Mouse (Mus musculus) ES-E14 (cell line): ENCODE measurements around the gene Magi1.

Experiments used
- HCFC1 ChIP-seq: IDR thresholded peaks from 2 replicates; pipeline ENCODE4 v1.6.1; 2012; ENCODE audit warnings: low read length, inconsistent platforms, borderline replicate concordance; ENCODE audit not compliant: insufficient read depth
- ZC3H11A ChIP-seq: IDR thresholded peaks from 2 replicates; pipeline ENCODE4 v1.6.1; 2012; ENCODE audit warnings: low read depth, mild to moderate bottlenecking, inconsistent platforms, low read length, borderline replicate concordance
- ZNF384 ChIP-seq: IDR thresholded peaks from 2 replicates; pipeline ENCODE4 v1.6.1; 2012; ENCODE audit warnings: low read depth, low read length, inconsistent platforms

DNA sequence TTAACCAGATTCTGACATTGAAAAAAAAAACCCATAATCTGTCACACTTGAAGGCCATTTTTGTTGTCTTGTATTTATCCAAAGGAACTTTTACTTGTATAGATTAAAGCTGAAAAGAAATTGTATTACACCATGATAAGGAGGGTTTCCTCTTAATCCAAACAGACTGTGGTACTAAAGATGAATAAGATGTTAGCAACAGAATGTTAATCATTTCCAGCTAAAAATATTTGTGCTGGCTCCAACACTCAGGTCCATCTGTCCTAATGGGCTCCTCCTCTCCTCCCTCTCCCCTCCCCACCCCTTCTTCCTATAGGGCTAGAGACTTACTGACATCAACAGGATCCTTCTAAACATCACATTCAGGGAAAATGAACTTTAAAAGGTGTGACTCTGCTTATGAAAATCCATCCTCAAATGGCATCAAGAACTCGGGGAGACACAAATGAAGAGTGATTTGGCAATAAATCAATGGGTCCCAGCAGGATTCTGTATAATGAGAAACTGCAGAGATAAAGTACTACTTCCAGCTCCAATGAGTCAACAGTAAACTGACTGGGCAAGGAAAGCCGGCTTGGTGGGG is 102.0 kb downstream of the Magi1 start:
- no peak for TF ChIP-seq HCFC1
- TF ChIP-seq ZC3H11A = no peak
- TF ChIP-seq ZNF384 = no peak
